Mouse (Mus musculus) thymus, adult 2 months (tissue): ENCODE results near the gene Pou3f1. TPM values are rescaled to one million over a fixed set of nuclear protein-coding genes. Genes with fewer than 3 reads are reported as not detected.

Experiments used
- DNase-seq: peaks from one replicate; pipeline ENCODE4 v3.0.0; 2021
- H3K27ac ChIP-seq: fragments of 200-500 bp; 2 replicates; pipeline ENCODE4 v1.5.1; 2012; ENCODE audit warnings: low read length, control low read depth; ENCODE audit not compliant: control insufficient read depth, insufficient read depth
- H3K27me3 ChIP-seq: fragments of 200-500 bp; 2 replicates; pipeline ENCODE4 v1.6.1; 2012; ENCODE audit warnings: mild to moderate bottlenecking, low read length, moderate library complexity, mixed read lengths; ENCODE audit not compliant: control insufficient read depth, insufficient read depth
- H3K36me3 ChIP-seq: fragments of 200-500 bp; 2 replicates; pipeline ENCODE4 v1.6.1; 2012; ENCODE audit warnings: mild to moderate bottlenecking, low read length, moderate library complexity; ENCODE audit not compliant: control insufficient read depth, insufficient read depth
- H3K4me1 ChIP-seq: fragments of 200-500 bp; replicated peaks from 2 replicates; pipeline ENCODE4 v1.6.1; 2012; ENCODE audit warnings: low read length; ENCODE audit not compliant: control insufficient read depth, insufficient read depth
- H3K4me3 ChIP-seq: fragments of 200-500 bp; 2 replicates; pipeline ENCODE4 v1.5.1; 2012; ENCODE audit warnings: mild to moderate bottlenecking, low read length, control low read depth, moderate library complexity; ENCODE audit not compliant: control insufficient read depth, insufficient read depth
- CTCF ChIP-seq: fragments of 200-500 bp; IDR thresholded peaks from 2 replicates; pipeline ENCODE4 v1.5.1; 2012; ENCODE audit warnings: mild to moderate bottlenecking, control low read depth, low read length, moderate library complexity, borderline replicate concordance; ENCODE audit not compliant: control insufficient read depth, poor library complexity, insufficient read depth; ENCODE audit errors: extremely low read depth
- POLR2A ChIP-seq: fragments of 200-500 bp; IDR thresholded peaks from 2 replicates; pipeline ENCODE4 v1.6.1; 2012; ENCODE audit warnings: mild to moderate bottlenecking, low read length, control low read depth, moderate library complexity; ENCODE audit not compliant: control insufficient read depth, poor library complexity, insufficient read depth; ENCODE audit errors: extremely low read depth
- whole genome bisulfite sequencing: fragments of 180-500 bp; shearing (Covaris S2); methylation state at CpG from one replicate; pipeline ENCODE4 v1.1.7; 2018; 5-methylcytosine and 5-hydroxymethylcytosine counted together
- polyA plus RNA-seq: library from polyadenylated mRNA; depleted of rRNA; stranded (reverse); fragments of >200 nt; gene quantifications from 2 replicates; pipeline ENCODE4 v1.2.3, GENCODE M21; 2012

The Pou3f1 gene
- polyA plus RNA-seq, 1 experiment: 0.38 TPM

DNA sequence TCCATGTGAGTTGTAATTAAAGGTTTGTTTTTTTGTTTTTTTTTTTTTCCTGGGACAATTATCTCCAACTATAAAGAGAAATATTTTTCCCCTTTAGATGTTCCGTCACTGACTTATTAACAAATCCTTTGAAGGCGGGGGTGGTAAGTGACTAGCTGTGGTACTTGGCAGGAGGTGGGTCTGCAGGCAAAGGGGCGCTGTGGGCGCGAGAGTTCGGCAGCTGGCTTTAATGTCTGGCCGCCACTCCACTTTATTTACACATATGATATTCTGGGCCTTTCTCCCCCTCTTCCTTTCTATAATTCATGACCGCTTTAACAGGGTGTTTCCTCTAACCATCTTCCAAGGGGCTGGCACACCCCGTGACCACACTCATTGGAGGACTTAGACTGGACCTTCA lies 40.6 kb upstream of the Pou3f1 start:
- no peak for DNase-seq
- TF ChIP-seq POLR2A: no peak
- 0 out of 2 replicates have a peak, but pooled peaks cover 2% of the 10 kb centered on the region for H3K27me3 ChIP-seq
- H3K27ac ChIP-seq: no peak overlapping the region
- no peaks in the 10 kb centered on the region for H3K36me3 ChIP-seq
- WGBS: 81% methylated on average over 9 of the region's 9 CpGs
- no peaks in the 10 kb centered on the region for H3K4me1 ChIP-seq
- H3K4me3 ChIP-seq: no peak overlapping the region

DNA sequence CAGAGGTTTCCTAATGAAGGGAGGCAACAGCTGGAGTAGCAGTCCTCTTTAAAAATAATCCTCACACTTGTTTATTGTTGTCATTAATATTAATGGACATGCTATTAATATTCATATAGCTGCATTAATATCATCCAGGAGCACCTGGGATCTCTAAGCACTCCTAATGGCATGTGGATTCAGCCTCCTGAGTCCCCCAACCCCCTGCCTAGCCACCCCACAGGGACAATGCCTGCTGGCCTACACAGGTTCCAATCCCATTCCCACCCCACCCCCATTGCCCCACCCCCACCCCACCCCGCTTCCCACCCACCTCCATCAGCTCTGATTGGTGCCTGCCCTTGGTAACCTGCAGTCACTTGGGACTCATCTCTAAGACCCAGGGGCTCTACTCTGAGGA lies 40.0 kb upstream of the Pou3f1 start:
- TF ChIP-seq CTCF (no peak), POLR2A (no peak)
- Histone ChIP-seq H3K4me1 (no peaks in the 10 kb centered on the region), H3K27me3 (0 out of 2 replicates have a peak, but pooled peaks cover 2% of the 10 kb centered on the region), H3K4me3 (no peak overlapping the region), H3K27ac (no peak overlapping the region), H3K36me3 (no peaks in the 10 kb centered on the region)
- no peak for DNase-seq
- WGBS: 58% methylated on average over 1 of the region's 1 CpGs

DNA sequence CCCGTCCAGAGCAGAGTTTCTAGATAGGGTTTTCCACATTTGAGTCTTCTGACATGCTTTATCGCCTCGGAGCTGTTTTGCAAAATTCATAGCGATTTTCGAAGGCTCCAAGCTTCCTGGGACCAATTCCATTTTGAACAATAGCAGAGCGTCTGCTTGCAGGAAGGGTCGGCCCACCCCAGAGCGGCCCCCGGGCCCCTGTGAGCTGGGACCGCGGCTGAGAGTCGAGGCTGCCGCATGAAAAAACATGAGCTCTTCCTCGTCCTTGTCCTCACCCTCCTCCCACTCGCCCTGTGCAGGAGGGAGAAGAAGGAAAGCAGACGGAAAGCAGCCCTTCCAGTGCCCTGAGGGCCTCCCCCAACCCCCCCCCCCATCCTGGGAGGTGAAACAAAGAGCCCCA lies 38.0 kb upstream of the Pou3f1 start:
- no peak for DNase-seq
- Histone ChIP-seq H3K27ac (no peak overlapping the region), H3K36me3 (no peaks in the 10 kb centered on the region), H3K4me3 (no peak overlapping the region), H3K4me1 (no peaks in the 10 kb centered on the region), H3K27me3 (0 out of 2 replicates have a peak, but pooled peaks cover 2% of the 10 kb centered on the region)
- TF ChIP-seq CTCF (no peak), POLR2A (no peak)
- 19% methylated on average over 16 of the region's 16 CpGs for WGBS

DNA sequence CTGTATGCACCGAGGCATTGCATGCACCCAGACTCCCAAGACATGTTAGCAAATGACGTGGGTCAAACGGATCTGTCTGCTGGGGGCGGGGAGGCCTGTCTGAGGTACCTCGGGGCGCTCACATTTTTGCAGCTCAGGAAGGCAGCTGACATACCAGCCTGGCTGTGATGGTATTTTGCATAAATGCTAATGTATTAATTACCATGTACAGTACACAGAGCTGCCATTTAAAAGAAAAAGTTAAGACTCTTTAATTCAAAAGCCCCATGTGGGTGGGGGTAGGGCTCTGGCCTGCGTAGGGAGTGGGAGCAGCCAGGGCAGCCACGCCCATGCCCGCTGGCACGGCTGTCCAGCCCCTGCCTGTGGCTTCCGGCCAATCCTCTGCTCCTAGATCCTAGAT lies 35.2 kb upstream of the Pou3f1 start:
- TF ChIP-seq POLR2A: no peak
- no peak for TF ChIP-seq CTCF
- no peaks in the 10 kb centered on the region for H3K36me3 ChIP-seq
- no peak overlapping the region for H3K27ac ChIP-seq
- H3K4me3 ChIP-seq: no peak overlapping the region
- no peak for DNase-seq
- H3K27me3 ChIP-seq: 0 out of 2 replicates have a peak, but pooled peaks cover 2% of the 10 kb centered on the region
- no peaks in the 10 kb centered on the region for H3K4me1 ChIP-seq
- WGBS: 87% methylated on average over 11 of the region's 11 CpGs

DNA sequence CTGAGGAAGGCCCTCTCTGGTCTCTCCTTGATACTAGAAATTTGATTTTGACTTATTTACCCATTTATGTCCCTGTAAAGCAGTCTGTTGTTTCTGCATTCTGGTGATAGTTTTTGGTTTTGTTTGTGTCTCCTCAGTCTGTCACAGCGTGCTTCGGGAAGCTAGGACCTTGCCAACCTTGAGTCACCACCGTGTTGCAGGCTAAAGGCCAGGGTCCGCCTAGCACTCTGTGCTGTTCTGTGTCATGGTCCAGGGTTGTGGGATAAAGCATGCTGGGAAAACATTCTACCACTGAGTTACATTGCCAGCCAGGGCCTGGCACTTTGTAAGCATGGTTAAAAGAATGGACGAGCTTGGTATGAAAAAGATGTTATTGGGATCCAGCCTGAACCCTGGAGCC lies 34.0 kb upstream of the Pou3f1 start:
- DNase-seq: no peak
- Histone ChIP-seq H3K4me3 (no peak overlapping the region), H3K27me3 (0 out of 2 replicates have a peak, but pooled peaks cover 2% of the 10 kb centered on the region), H3K36me3 (no peaks in the 10 kb centered on the region), H3K4me1 (no peaks in the 10 kb centered on the region), H3K27ac (no peak overlapping the region)
- WGBS: 97% methylated on average over 5 of the region's 5 CpGs
- TF ChIP-seq CTCF: no peak
- no peak for TF ChIP-seq POLR2A

DNA sequence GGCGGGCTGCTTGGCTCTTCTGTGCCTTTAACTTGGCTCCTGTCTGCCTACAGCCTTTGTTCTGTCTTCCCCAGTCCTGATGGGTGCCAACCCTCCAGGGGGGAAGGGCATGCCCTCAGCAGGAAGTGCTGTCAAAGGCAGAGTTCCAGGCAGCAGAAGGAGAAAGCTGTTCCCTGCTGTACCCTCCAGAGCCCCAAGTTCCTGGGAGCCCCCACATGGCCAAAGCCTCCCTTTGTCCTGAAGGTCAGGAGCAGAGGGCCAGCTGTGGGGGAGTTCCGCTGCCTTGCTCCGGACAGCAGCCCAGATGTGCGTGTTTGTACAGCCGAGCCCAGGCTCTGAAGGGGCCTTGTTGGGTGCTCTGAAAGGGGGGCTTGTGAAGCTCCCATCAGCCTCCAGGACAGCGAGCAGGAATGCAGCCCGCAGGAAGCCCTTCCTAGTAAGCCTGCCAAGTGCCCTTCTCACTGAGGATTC lies 32.5 kb upstream of the Pou3f1 start:
- no peaks in the 10 kb centered on the region for H3K4me1 ChIP-seq
- no peak for DNase-seq
- no peaks in the 10 kb centered on the region for H3K27me3 ChIP-seq
- H3K27ac ChIP-seq: no peak overlapping the region
- H3K4me3 ChIP-seq: no peak overlapping the region
- TF ChIP-seq CTCF (no peak), POLR2A (no peak)
- no peaks in the 10 kb centered on the region for H3K36me3 ChIP-seq
- WGBS: 64% methylated on average over 7 of the region's 7 CpGs

DNA sequence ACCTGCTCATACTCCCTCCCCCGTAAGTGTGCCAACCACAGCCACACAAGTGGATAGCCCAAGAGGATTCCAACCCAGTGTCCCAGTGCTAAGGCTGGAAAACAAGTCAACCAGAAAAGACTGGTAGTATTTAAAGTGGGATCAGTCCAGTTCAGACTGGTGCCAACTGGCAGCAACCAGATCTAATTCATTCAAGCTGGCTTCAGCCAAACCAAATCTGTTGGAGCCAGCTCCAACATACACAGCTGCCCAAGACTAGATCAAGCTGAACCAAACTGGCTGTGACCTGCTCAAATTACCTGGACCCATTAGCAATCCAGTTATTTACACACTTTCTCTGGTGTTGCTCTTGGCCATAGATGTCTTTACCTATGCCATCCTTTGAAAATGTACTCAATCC lies 29.8 kb upstream of the Pou3f1 start:
- TF ChIP-seq POLR2A (no peak), CTCF (no peak)
- Histone ChIP-seq H3K27me3 (no peaks in the 10 kb centered on the region), H3K4me3 (no peak overlapping the region), H3K27ac (no peak overlapping the region), H3K4me1 (no peaks in the 10 kb centered on the region), H3K36me3 (no peaks in the 10 kb centered on the region)
- 57% methylated on average over 1 of the region's 1 CpGs for WGBS
- no peak for DNase-seq
